Mouse (Mus musculus) erythroblast, embryonic 14.5 days (primary cell): ENCODE data around the gene Methig1. TPM values are rescaled to one million over a fixed set of nuclear protein-coding genes. Genes with fewer than 3 reads are reported as not detected.

Experiments used
- H3K27me3 ChIP-seq: 2 replicates; pipeline ENCODE4 v1.6.1; 2012; ENCODE audit warnings: inconsistent platforms; ENCODE audit not compliant: control insufficient read depth
- H3K36me3 ChIP-seq: 2 replicates; pipeline ENCODE4 v1.6.1; 2012; ENCODE audit warnings: mild to moderate bottlenecking, inconsistent platforms; ENCODE audit not compliant: control insufficient read depth
- H3K4me1 ChIP-seq: 2 replicates; pipeline ENCODE4 v1.6.1; 2012; ENCODE audit warnings: inconsistent platforms; ENCODE audit not compliant: control insufficient read depth
- H3K4me3 ChIP-seq: replicated peaks from 2 replicates; pipeline ENCODE3; 2012; ENCODE audit warnings: moderate library complexity, mild to moderate bottlenecking, inconsistent platforms
- H3K9me3 ChIP-seq: 2 replicates; pipeline ENCODE4 v1.6.1; 2012; ENCODE audit warnings: low read length, inconsistent platforms, mixed read lengths; ENCODE audit not compliant: control insufficient read depth
- GATA1 ChIP-seq: IDR thresholded peaks from 2 replicates; pipeline ENCODE4 v1.6.1; 2012; ENCODE audit warnings: low read length, inconsistent platforms, mixed read lengths
- TAL1 ChIP-seq: IDR thresholded peaks from 3 replicates; pipeline ENCODE4 v1.6.1; 2012; ENCODE audit warnings: low read length, inconsistent platforms, mixed read lengths
- polyA plus RNA-seq: library from polyadenylated mRNA; stranded (reverse); fragments of >175 nt; gene quantifications from 2 replicates; pipeline ENCODE4 v1.2.3, GENCODE M21; 2012

The Methig1 gene
- polyA plus RNA-seq, 1 experiment = not detected

- Histone ChIP-seq H3K4me1 (peaks cover 61% of the 10 kb centered on the region), H3K36me3 (peaks cover 36% of the 10 kb centered on the region)
- no peak for TF ChIP-seq TAL1
- no peak for TF ChIP-seq GATA1
Observed at GRCm38 (mm10) chr15:100422476-100422875, 69.5 kb downstream of the Methig1 start.

GRCm38 (mm10) chr15:100422899-100423860, 70.2 kb downstream of the Methig1 start:
- Histone ChIP-seq H3K36me3 (peaks cover 28% of the 10 kb centered on the region), H3K4me1 (peaks cover 54% of the 10 kb centered on the region)
- no peak for TF ChIP-seq TAL1
- TF ChIP-seq GATA1 = 0 out of 2 replicates have a peak, but pooled peaks have one; percentile 13

More at GRCm38 (mm10) chr15:100422476-100422875, 69.5 kb downstream of the Methig1 start:
- peaks cover 42% of the 10 kb centered on the region for H3K27me3 ChIP-seq
- peaks cover 2% of the 10 kb centered on the region; the same call in 1 of the 2 replicates for H3K9me3 ChIP-seq
- H3K4me3 ChIP-seq = peak overlapping the region; percentile 93

GRCm38 (mm10) chr15:100423916-100424315, 71.0 kb downstream of the Methig1 start:
- H3K9me3 ChIP-seq = peaks cover 2% of the 10 kb centered on the region; the same call in 1 of the 2 replicates
- TF ChIP-seq GATA1 (no peak), TAL1 (no peak)
- peak overlapping the region; percentile 93 for H3K4me3 ChIP-seq
- H3K4me1 ChIP-seq = peaks cover 49% of the 10 kb centered on the region
- H3K36me3 ChIP-seq = peaks cover 22% of the 10 kb centered on the region
- H3K27me3 ChIP-seq = peaks cover 45% of the 10 kb centered on the region

More at GRCm38 (mm10) chr15:100422899-100423860, 70.2 kb downstream of the Methig1 start:
- Histone ChIP-seq H3K4me3 (peak overlapping the region; percentile 93), H3K27me3 (peaks cover 45% of the 10 kb centered on the region), H3K9me3 (peaks cover 2% of the 10 kb centered on the region; the same call in 1 of the 2 replicates)

GRCm38 (mm10) chr15:100424396-100425122, 71.6 kb downstream of the Methig1 start, which contains the start of gene Slc11a2:
TSS of gene Slc11a2 (minus strand) at chr15:100425072.
- Histone ChIP-seq H3K4me1 (peaks cover 43% of the 10 kb centered on the region), H3K27me3 (peaks cover 45% of the 10 kb centered on the region), H3K4me3 (peak within 1 kb of the TSS; percentile 93), H3K9me3 (peaks cover 2% of the 10 kb centered on the region; the same call in 1 of the 2 replicates), H3K36me3 (peaks cover 16% of the 10 kb centered on the region)
- no peak for TF ChIP-seq TAL1
- no peak for TF ChIP-seq GATA1

- TF ChIP-seq TAL1 (no peak), GATA1 (no peak)
- no peaks in the 10 kb centered on the region for H3K36me3 ChIP-seq
- peaks cover 29% of the 10 kb centered on the region for H3K4me1 ChIP-seq
- H3K4me3 ChIP-seq = no peak overlapping the region
- H3K9me3 ChIP-seq = peaks cover 2% of the 10 kb centered on the region; the same call in 1 of the 2 replicates
- H3K27me3 ChIP-seq = peaks cover 43% of the 10 kb centered on the region
Observed at GRCm38 (mm10) chr15:100428296-100428905, 75.5 kb downstream of the Methig1 start.

- H3K4me1 ChIP-seq = peaks cover 30% of the 10 kb centered on the region
- H3K9me3 ChIP-seq = peaks cover 5% of the 10 kb centered on the region; the same call in 1 of the 2 replicates
- TF ChIP-seq TAL1 = no peak
- no peak for TF ChIP-seq GATA1
- no peak overlapping the region for H3K4me3 ChIP-seq
- no peaks in the 10 kb centered on the region for H3K36me3 ChIP-seq
- peaks cover 26% of the 10 kb centered on the region for H3K27me3 ChIP-seq
Observed at GRCm38 (mm10) chr15:100429959-100430565, 77.1 kb downstream of the Methig1 start.

GRCm38 (mm10) chr15:100433234-100433633, 80.3 kb downstream of the Methig1 start:
- H3K27me3 ChIP-seq = no peaks in the 10 kb centered on the region
- peak; percentile 40; the same call in 1 of the 3 replicates for TF ChIP-seq TAL1
- peak; percentile 40 for TF ChIP-seq GATA1
- H3K36me3 ChIP-seq = no peaks in the 10 kb centered on the region
- H3K4me1 ChIP-seq = peaks cover 33% of the 10 kb centered on the region
- no peak overlapping the region for H3K4me3 ChIP-seq
- H3K9me3 ChIP-seq = peaks cover 6% of the 10 kb centered on the region; the same call in 1 of the 2 replicates

Other genes with a start within 250 kb of the Methig1 start
- 6.3 and 6.7 TPM in 2 replicates for gene Atf1, start 125.3 kb upstream of the Methig1 start, polyA plus RNA-seq
- not detected in 2 replicates for gene Tmprss12, start 72.3 kb upstream of the Methig1 start, polyA plus RNA-seq
- 9.7 and 12.9 TPM in 2 replicates for gene Mettl7a1, start 49.0 kb upstream of the Methig1 start, polyA plus RNA-seq
- gene Mettl7a3, start 18.2 kb upstream of the Methig1 start, polyA plus RNA-seq = not detected in 2 replicates
- not detected in 2 replicates for gene Mettl7a2, start 51 bp downstream of the Methig1 start, polyA plus RNA-seq
- not detected in 2 replicates for gene Higd1c, start 11.4 kb downstream of the Methig1 start, polyA plus RNA-seq
- not detected in 2 replicates for gene Gm5475, start 69.0 kb downstream of the Methig1 start, polyA plus RNA-seq
- 1.8 and 2.7 TPM in 2 replicates for gene Slc11a2, start 71.9 kb downstream of the Methig1 start, polyA plus RNA-seq
- 0.62 and 1.0 TPM in 2 replicates for gene Letmd1, start 115.9 kb downstream of the Methig1 start, polyA plus RNA-seq
- gene Csrnp2, start 142.3 kb downstream of the Methig1 start, polyA plus RNA-seq = 0.01 TPM in 1 of 2 replicates, not detected in the other
- gene Tfcp2, start 198.9 kb downstream of the Methig1 start, polyA plus RNA-seq = 0.16 and 0.65 TPM in 2 replicates
- 0.04 and 0.05 TPM in 2 replicates for gene Pou6f1, start 246.8 kb downstream of the Methig1 start, polyA plus RNA-seq